Mouse (Mus musculus): Measurements from ENCODE around the gene Laptm4a. TPM values are rescaled to one million over a fixed set of nuclear protein-coding genes. Genes with fewer than 3 reads are reported as not detected.

Gene Laptm4a
- total RNA-seq, 2 experiments from 2014 or later, result 132 to 195 TPM

DNA sequence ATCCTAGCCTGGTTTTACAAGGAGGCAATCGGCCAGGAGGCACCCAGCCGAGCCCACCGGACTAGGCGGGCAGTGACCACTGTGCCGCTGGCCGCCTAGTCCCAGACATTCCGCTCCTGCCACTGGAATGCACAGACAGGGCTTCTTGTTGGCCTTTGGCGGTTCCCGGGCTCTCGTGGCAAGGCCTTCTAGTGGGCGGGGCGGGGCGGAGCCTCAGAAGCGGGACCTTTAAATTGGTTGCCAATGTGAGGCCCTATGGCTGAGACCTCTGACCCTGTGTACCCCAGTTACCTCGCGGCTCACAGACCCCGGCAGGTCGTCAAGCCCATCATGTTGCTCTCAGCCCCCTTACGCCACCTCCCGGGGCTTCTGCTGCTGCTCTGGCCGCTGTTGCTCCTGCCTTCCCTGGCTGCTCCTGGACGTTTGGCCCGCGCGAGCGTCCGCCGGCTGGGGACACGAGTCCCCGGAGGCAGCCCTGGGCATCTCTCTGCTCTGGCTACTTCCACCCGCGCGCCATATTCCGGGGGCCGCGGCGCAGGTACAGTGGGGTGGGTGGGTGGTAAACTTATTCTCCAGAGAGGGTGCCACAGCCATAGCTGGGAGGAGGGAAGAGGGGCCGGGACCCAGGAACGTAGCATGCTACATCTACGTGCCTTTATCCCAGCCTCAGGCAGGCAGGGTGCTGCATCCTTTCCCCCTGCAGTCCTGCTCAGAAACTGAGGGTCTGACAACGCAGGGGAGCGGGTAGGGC is 26.4 kb downstream of the Laptm4a start, which contains the start of gene Matn3:
Matn3 (plus strand) TSS at position 216 of the 751 bp plus-strand sequence.
- peak; percentile 72 for ATAC-seq (ENCODE audit: poor library complexity, severe bottlenecking)

GRCm38 (mm10) chr12:8953136-8953535 is 31.7 kb downstream of the Laptm4a start:
- no peak for ATAC-seq (ENCODE audit: poor library complexity, severe bottlenecking)

- no peak for ATAC-seq (ENCODE audit: poor library complexity, severe bottlenecking)
These were observed 32.7 kb downstream of the Laptm4a start for GRCm38 (mm10) chr12:8954161-8954561.

DNA sequence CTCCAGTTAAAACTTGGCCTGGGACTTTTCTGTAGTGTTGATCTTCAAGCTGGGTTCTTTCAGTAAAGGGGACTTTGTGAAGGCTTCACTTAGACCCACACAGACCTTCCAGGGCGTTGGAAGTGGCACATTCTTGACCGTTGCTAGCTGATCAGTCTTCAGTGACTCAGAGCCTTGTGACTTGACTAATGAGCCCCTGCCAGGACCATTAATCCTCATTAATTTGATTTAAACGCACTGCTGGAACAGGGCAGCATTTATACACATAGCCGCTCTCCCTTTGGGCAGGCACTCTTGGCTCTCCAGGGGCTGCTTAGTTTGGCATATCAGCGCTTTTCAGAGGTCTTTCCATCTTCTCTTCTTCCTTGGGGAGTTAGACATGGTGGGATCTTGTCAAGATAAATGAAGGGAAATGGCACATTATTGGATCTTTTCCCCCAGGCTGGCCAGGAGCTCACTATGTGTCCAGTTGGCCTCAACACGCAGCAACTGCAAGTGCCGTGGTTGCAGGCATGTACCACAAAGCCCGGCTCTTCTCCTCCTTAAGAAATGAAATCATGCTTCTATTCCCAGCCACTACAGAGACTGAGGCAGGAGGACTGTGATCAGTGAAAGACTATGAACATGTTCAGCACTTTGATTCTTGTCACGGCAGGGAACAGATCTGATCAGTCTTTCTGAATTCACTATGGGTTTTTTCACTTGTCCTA is 40.3 kb downstream of the Laptm4a start:
- no peak for ATAC-seq (ENCODE audit: poor library complexity, severe bottlenecking)

DNA sequence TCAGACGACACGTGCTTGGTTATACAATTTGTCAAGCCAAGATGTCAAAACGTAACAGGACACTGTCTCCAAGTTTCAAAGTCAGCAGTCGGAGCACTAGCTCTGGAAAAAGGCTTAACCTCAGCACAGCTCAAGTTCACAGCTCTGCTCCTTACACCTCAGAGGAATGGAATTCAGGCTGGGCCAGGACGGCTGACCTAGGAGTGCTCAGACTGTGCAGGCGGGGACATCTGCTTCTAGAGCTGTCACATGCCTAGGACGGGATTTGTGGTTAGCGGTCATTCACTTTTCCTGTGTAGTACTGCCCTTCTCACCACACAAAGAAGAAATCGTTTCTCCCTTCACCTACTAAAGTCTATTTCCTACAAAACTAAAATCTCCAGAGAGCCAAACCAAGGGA is 48.4 kb downstream of the Laptm4a start:
- ATAC-seq (ENCODE audit: poor library complexity, severe bottlenecking), result no peak

- ATAC-seq (ENCODE audit: poor library complexity, severe bottlenecking), result peak; percentile 99
These were observed 52.5 kb downstream of the Laptm4a start, which contains the start of gene Wdr35 for GRCm38 (mm10) chr12:8973820-8974465. Gene Wdr35 (plus strand): TSS chr12:8973892.

DNA sequence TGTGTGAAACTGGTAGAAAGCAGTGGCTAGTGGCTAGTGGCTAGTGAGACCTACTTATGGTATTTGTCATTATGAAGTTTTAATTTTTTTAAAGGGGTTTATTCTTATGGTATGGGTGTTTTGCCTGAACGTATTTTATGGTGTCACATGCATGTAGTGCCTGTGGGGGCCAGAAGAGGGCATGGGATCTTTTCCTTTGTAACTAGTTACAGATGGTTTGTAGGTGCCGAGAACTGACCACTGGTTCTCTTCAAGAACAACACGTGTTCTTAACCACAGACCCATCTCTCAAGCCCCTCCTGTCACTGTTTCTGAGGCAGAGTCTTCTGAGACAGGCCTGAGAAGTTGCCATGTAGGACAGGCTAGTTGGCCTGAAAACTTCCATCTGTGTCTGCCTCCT is 53.6 kb downstream of the Laptm4a start:
- ATAC-seq (ENCODE audit: poor library complexity, severe bottlenecking), result no peak

Other genes with a start within 250 kb of the Laptm4a start
- 152 and 162 TPM in 2 replicates for gene Pum2, start 247.5 kb upstream of the Laptm4a start, total RNA-seq (2015)
- 119 and 124 TPM in 2 replicates for gene Pum2, start 247.5 kb upstream of the Laptm4a start, total RNA-seq (2017)
- gene Sdc1, start 150.3 kb upstream of the Laptm4a start, total RNA-seq (2015), result 0.55 and 0.83 TPM in 2 replicates
- gene Sdc1, start 150.3 kb upstream of the Laptm4a start, total RNA-seq (2017), result 0.77 and 1.2 TPM in 2 replicates
- not detected in 2 replicates for gene Matn3, start 26.3 kb downstream of the Laptm4a start, total RNA-seq (2015)
- gene Matn3, start 26.3 kb downstream of the Laptm4a start, total RNA-seq (2017), result 0.12 TPM in 1 of 2 replicates, not detected in the other
- 1.1 and 1.4 TPM in 2 replicates for gene Wdr35, start 52.2 kb downstream of the Laptm4a start, total RNA-seq (2015)
- 0.44 and 1.2 TPM in 2 replicates for gene Wdr35, start 52.2 kb downstream of the Laptm4a start, total RNA-seq (2017)
- gene Ttc32, start 108.3 kb downstream of the Laptm4a start, total RNA-seq (2015), result 25.7 and 33.5 TPM in 2 replicates
- 15.1 and 16.1 TPM in 2 replicates for gene Ttc32, start 108.3 kb downstream of the Laptm4a start, total RNA-seq (2017)